Mouse (Mus musculus) liver, postnatal 0 days (tissue): Measurements from ENCODE around the gene Hamp2.

Experiments
- CTCF ChIP-seq: sonication (generic); IDR thresholded peaks from 2 replicates; pipeline ENCODE4 v1.5.1; 2016; ENCODE audit warnings: antibody characterized with exemption, low read depth
- EP300 ChIP-seq: IDR thresholded peaks from 2 replicates; pipeline ENCODE4 v1.6.1; 2016; ENCODE audit warnings: antibody characterized with exemption, low read depth, mild to moderate bottlenecking

DNA sequence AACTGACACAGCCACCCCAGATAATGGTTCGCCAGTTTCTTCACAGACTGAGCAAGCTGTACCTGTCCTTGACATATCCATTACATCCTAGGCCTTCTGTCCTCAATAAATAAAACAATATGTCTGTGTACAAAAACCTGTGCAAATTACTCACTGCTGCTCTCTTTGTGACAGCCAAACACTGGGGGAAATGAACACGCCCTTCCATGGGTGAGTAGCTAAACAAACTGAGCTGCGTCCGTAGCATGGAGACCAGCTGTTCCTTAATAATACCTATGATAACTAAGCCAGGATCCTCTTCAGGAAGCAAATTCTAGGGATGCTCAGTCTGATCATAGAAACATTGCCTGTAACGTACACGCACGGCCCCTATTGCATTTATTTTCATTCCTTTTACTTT is 35.7 kb downstream of the Hamp2 start:
- TF ChIP-seq CTCF (no peak), EP300 (no peak)
